Mouse (Mus musculus) heart, embryonic 12.5 days (tissue): ENCODE data around the gene Ripk4. TPM values are rescaled to one million over a fixed set of nuclear protein-coding genes. Genes with fewer than 3 reads are reported as not detected.

ENCODE experiments used
- ATAC-seq: fragments of 200-750 bp; cut with Nextera tagmentation; 2 replicates; pipeline ENCODE4 v1.8.0; 2017; ENCODE audit warnings: moderate TSS enrichment, moderate library complexity; ENCODE audit not compliant: insufficient number of reproducible peaks, low FRiP score
- H3K27ac ChIP-seq: fragments of 300-500 bp; sonication (generic); 2 replicates; pipeline ENCODE4 v1.5.1; 2016; ENCODE audit warnings: mild to moderate bottlenecking, moderate library complexity; ENCODE audit not compliant: poor library complexity, severe bottlenecking
- H3K27me3 ChIP-seq: fragments of 300-500 bp; sonication (generic); replicated peaks from 2 replicates; pipeline ENCODE4 v1.6.1; 2016; ENCODE audit warnings: mild to moderate bottlenecking, moderate library complexity
- H3K36me3 ChIP-seq: fragments of 300-500 bp; sonication (generic); 2 replicates; pipeline ENCODE4 v1.6.1; 2016; ENCODE audit warnings: mild to moderate bottlenecking, moderate library complexity
- H3K4me1 ChIP-seq: fragments of 300-500 bp; sonication (generic); replicated peaks from 2 replicates; pipeline ENCODE4 v1.6.1; 2016; ENCODE audit warnings: mild to moderate bottlenecking
- H3K4me2 ChIP-seq: fragments of 300-500 bp; sonication (generic); 2 replicates; pipeline ENCODE4 v1.6.1; 2016; ENCODE audit warnings: mild to moderate bottlenecking, moderate library complexity
- H3K4me3 ChIP-seq: fragments of 300-500 bp; sonication (generic); 2 replicates; pipeline ENCODE4 v1.5.1; 2016; ENCODE audit warnings: mild to moderate bottlenecking
- H3K9ac ChIP-seq: fragments of 300-500 bp; sonication (generic); 2 replicates; pipeline ENCODE4 v1.6.1; 2016; ENCODE audit warnings: mild to moderate bottlenecking, moderate library complexity
- H3K9me3 ChIP-seq: fragments of 300-500 bp; sonication (generic); replicated peaks from 2 replicates; pipeline ENCODE4 v1.6.1; 2016; ENCODE audit warnings: mild to moderate bottlenecking, moderate library complexity
- WGBS: fragments of 180-500 bp; shearing (Covaris S2); methylation state at CpG from one replicate; pipeline ENCODE4 v1.1.7; 2016; 5-methylcytosine and 5-hydroxymethylcytosine counted together
- polyA plus RNA-seq: library from polyadenylated mRNA; unstranded; fragments of >200 nt; fragmentation: Nextera tagmentation; extraction: Ambion mirVana; gene quantifications from 2 replicates; pipeline ENCODE4 v1.2.1, GENCODE M21; 2016

Gene Ripk4
- 2.3 and 2.7 TPM in 2 replicates for polyA plus RNA-seq

DNA sequence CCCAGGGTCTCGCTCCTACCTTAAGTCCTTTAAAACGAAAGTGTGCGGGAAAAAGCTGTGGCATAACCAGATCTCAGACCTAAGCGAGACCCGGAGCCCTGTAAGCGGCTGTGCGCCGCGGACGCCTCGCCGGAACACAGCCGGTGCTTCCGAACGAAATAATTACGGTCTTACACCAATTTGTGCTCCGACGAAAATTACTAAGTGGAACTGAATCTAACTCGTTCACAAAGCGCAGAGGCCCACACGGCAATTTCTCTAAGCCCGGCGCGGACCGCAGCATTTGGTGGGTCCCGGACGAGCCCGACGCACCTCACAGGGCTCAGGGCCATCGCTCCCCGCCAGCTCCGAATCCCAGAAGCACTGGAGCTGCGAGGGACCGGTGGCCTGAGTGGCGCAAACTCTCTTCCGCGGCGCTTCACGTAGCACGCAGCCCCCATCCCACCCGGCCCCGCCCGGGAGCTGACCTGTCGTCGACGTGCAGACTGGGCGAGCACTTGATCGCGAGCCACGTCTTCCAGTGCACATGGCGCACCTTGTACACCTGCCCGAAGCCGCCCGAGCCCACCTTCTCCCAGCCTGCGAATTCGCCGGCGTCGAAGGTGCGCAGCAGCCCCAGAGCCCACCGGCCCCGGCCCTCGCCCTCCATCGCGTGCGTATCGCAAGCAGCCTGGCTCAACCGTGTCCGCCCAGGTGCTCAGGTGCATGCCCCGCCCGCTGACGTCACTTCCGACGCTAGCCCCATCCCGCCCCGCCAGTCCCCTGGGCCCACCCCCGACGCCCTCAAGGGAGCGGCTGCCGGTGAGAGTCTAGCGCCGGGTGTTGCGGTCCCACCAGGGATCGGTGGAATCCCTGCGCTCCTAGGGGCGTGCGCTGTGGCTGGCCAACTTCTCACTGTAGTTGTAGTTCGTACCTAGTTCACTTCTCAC lies at the start of gene Ripk4:
Gene Ripk4 (minus strand): TSS at position 727 of the 929 bp plus-strand sequence.
- under 1% methylated on average over 88 of the region's 88 CpGs for WGBS
- H3K9ac ChIP-seq = peak within 1 kb of the TSS; percentile 71
- peaks cover 24% of the 10 kb centered on the region for H3K4me1 ChIP-seq
- H3K36me3 ChIP-seq = no peaks in the 10 kb centered on the region
- H3K27ac ChIP-seq = no peak within 1 kb of the TSS
- no peaks in the 10 kb centered on the region for H3K9me3 ChIP-seq
- peak; percentile 73 for ATAC-seq
- peaks cover 30% of the 10 kb centered on the region for H3K27me3 ChIP-seq
- H3K4me2 ChIP-seq = peak within 1 kb of the TSS; percentile 83
- H3K4me3 ChIP-seq = peak within 1 kb of the TSS; percentile 58

DNA sequence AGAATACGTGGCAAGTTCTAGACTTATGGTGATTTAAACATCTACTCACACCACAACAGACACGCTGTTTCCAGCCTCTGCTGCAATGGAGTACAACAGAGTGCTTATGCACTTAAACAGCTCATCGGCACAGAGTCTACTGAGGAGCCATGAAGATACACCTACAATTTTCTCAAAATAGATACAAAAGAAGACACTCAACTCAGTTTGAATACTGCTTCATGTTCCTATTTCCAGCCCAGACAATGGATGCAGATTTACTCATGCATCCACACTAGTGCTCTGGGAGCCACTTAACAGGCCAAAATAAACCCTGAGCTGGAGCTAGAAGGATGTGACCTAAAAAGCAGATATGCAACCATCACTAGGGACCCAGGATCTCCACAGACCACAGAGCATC lies 45.3 kb upstream of the Ripk4 start:
- Histone ChIP-seq H3K9me3 (no peaks in the 10 kb centered on the region), H3K4me2 (no peak overlapping the region), H3K36me3 (peaks cover 94% of the 10 kb centered on the region), H3K27me3 (no peaks in the 10 kb centered on the region), H3K4me1 (no peaks in the 10 kb centered on the region), H3K4me3 (no peak overlapping the region), H3K27ac (no peak overlapping the region), H3K9ac (no peak overlapping the region)
- ATAC-seq = no peak
- 95% methylated on average over 3 of the region's 3 CpGs for WGBS

DNA sequence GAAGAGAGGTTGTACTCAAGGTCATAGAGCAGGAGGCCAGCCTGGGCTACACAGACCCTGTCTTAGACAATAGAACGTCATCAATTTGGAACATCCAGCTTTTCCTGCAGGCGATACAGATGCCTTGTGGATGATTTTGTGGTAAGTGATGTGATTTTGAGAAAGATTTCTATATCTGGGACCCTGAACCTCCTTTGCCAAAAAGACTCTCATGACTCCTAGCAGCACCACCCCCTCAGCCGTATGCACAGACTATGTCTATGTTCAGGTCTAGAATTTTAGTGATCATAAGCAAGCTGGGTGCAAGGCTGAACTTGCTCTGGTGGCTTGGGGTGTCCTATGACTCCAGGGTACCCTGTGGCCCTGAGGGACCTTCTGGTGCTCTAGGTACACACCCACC lies 42.1 kb upstream of the Ripk4 start:
- WGBS = 94% methylated on average over 3 of the region's 3 CpGs
- H3K36me3 ChIP-seq = peaks cover 80% of the 10 kb centered on the region

DNA sequence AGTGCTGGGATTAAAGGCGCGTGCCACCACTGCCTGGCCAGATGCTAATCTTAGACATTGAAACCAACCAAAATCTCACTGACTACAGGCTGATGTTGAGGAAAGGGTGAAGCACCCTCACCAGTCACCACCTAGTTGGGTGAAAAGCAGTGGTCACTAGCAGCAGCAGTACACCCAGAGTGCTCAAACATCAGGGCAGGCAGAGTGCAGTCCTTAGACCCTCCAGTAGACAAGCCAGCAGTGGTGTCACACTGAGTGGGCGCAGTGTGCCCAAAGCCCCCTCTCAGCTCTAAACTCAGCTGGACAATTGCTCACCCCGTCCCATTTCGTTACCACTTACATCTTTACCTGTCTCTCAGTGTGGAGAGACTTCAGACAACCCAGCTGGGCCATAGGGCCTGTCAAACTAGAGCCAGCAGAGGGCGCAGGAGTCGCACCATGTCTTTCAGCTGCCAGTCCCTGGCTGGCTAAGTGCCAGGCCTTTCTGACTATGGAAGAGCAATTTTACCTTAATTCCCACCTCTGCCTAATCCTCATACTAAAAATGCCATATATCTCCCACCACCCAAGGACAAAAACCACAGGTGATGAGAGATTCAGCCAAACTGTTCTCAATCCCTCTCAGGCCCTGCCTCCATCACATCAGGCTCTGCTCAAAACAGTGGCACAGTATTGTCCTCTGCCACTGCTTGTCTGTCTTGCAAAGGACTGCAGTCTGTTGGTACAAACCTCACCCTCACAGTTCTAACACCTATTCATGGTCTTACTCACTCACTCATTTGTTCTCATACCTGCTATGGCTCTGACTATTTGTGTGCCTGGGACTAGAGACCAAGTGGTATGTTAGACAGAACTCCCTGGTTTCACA lies 41.3 kb upstream of the Ripk4 start:
- no peak overlapping the region for H3K4me2 ChIP-seq
- no peaks in the 10 kb centered on the region for H3K4me1 ChIP-seq
- 72% methylated on average over 7 of the region's 7 CpGs for WGBS
- no peak for ATAC-seq
- no peak overlapping the region for H3K4me3 ChIP-seq
- no peaks in the 10 kb centered on the region for H3K27me3 ChIP-seq
- H3K9me3 ChIP-seq = no peaks in the 10 kb centered on the region
- peaks cover 79% of the 10 kb centered on the region for H3K36me3 ChIP-seq
- no peak overlapping the region for H3K9ac ChIP-seq
- H3K27ac ChIP-seq = no peak overlapping the region

More for the DNA sequence above, 42.1 kb upstream of the Ripk4 start:
- Histone ChIP-seq H3K4me2 (no peak overlapping the region), H3K9me3 (no peaks in the 10 kb centered on the region), H3K9ac (no peak overlapping the region), H3K4me3 (no peak overlapping the region), H3K27me3 (no peaks in the 10 kb centered on the region), H3K27ac (no peak overlapping the region), H3K4me1 (no peaks in the 10 kb centered on the region)
- ATAC-seq = no peak

DNA sequence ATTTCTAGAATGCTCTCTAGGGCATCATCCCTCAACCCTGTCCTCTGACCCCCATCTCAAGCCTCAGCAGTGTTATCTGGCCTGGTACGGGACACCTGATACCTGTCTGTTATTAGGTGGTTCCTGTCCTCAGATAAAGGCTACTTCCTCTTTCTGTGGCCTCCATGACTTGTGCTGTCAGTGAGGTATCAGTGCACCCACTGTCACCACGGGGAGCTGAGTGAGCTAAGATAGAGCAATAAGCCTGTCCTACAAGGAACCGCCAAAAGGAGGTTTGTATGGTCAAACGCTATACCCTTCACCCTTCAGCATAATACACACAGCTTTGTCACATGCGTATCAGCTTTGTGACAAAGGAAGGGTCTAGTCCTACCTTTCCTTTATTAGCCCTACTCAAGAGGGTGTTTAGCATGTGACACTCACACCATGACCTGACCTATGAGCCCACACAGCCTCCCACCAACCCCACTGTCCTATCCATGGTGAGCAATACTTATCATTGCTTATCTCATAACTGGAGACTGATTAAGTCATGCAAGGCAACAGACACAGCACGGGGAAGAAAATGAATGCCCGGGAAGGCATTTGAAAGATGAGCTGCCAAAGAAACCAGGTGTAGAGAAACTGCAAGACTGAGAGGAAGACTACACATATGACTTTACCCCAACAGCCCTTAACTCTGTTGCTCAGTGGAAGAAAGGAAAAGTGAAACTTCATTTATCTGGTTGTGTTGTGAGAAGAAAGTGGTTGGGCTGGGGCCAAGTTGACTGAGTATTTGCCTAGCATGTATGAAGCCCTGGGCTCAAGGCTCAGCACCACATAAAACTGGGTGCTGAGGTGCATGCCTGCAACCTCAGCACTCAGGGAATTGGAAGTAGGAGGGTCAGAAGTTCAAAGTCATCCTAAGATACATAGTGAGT lies 34.6 kb upstream of the Ripk4 start:
- no peaks in the 10 kb centered on the region for H3K27me3 ChIP-seq
- WGBS = 65% methylated on average over 7 of the region's 7 CpGs
- H3K9me3 ChIP-seq = no peaks in the 10 kb centered on the region
- peaks cover 74% of the 10 kb centered on the region for H3K36me3 ChIP-seq
- H3K9ac ChIP-seq = no peak overlapping the region
- H3K4me3 ChIP-seq = no peak overlapping the region
- H3K4me1 ChIP-seq = no peaks in the 10 kb centered on the region
- no peak overlapping the region for H3K27ac ChIP-seq
- no peak for ATAC-seq
- no peak overlapping the region for H3K4me2 ChIP-seq

DNA sequence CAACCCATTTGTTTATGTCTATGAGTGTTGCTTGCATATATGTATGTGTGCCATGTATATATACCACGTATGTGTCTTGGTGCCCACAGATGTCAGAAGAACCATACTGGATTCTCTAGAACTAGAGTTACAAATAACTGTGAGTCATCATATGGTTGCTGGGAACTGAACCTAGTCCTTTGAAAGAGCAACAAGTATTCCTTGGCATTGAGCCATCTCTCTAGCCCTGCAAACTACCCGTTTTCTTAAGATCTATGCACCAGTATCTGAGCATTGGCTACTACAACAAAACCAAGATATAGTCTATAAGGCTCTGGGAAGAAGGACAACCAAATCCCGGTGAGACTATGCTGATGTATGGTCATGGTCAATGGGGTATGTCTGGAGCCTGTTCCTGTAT lies 33.6 kb upstream of the Ripk4 start:
- Histone ChIP-seq H3K4me3 (no peak overlapping the region), H3K4me2 (no peak overlapping the region), H3K4me1 (no peaks in the 10 kb centered on the region), H3K36me3 (peaks cover 76% of the 10 kb centered on the region), H3K27me3 (no peaks in the 10 kb centered on the region), H3K9me3 (no peaks in the 10 kb centered on the region), H3K9ac (no peak overlapping the region), H3K27ac (no peak overlapping the region)
- ATAC-seq = no peak
- WGBS = 84% methylated on average over 3 of the region's 3 CpGs

DNA sequence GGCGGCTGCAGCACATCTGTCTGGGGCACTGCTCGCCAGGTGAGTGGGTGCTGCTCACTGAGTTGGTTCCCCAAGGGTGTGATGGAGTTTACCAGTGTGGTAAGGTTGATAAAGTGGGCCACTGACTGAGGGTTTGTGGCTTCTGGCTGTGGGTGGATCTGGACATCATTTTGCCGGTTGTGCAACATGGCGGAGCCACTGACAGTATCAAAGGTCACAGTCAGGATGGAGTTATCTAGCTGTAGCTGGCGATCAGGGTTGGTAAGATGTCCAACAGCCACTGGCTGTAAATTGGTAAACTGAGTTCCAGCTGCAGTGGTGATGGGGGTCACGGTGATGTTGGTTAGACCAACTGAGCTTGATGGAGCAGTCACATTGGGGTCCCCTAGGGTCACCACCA lies 30.7 kb upstream of the Ripk4 start:
- H3K4me2 ChIP-seq = no peak overlapping the region
- peaks cover 56% of the 10 kb centered on the region for H3K36me3 ChIP-seq
- H3K4me3 ChIP-seq = no peak overlapping the region
- H3K27ac ChIP-seq = no peak overlapping the region
- H3K9ac ChIP-seq = no peak overlapping the region
- 90% methylated on average over 6 of the region's 6 CpGs for WGBS
- no peaks in the 10 kb centered on the region for H3K9me3 ChIP-seq
- ATAC-seq = no peak
- H3K4me1 ChIP-seq = no peaks in the 10 kb centered on the region
- H3K27me3 ChIP-seq = no peaks in the 10 kb centered on the region

DNA sequence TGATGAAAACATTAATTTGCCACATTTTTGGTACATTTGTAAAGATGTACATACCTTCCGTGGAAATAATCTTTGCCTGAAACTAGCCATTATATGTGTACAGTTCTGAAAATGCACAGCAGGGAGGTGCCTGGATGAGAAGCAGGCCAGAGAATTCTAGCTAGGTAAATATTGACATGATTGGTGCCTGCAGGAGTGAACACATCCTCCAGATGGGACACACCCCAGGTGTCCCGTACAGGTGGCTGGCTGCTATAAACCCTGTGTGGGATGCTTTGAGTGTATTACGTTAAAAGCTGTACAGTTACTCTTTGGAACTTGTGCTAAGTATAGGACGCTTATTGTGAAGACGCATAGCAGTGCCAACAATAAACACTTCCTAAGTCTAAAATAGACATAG lies 19.5 kb upstream of the Ripk4 start:
- Histone ChIP-seq H3K27ac (no peak overlapping the region), H3K4me2 (no peak overlapping the region), H3K4me3 (no peak overlapping the region), H3K4me1 (peaks cover 4% of the 10 kb centered on the region), H3K9ac (no peak overlapping the region), H3K9me3 (no peaks in the 10 kb centered on the region), H3K27me3 (no peaks in the 10 kb centered on the region), H3K36me3 (no peaks in the 10 kb centered on the region)
- no peak for ATAC-seq
- 76% methylated on average over 5 of the region's 5 CpGs for WGBS

DNA sequence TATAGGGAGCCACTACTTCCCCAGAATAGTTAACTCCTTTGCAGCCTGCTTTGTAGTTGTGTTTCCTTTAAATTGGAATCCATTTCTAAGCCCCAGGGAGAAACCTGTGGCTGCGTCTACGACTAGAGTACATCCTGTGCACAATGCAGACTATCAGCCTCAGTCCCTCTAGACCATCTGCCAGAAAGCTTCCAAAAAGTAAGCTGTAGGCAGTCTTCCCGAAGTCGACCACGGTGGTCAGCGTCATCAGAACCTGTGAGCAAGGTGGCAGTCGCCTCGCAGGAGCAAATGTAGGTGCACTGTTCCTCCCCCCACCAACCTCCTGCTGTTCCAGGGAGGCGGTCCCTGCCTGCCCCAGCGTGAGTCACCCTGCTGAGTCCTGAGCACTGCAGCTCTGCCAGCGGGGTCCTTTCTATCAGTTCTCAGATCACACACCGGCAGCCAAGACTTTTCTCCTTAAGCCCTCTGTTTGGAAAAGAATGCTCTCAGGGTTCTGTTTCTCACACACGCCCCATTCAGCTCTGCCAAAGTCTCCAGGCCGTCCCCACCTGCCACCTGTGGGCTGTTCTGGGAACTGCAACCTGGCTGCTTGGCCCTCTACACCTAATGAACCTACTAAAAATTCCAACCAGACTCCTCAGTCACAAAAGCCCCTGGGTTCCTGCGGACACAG lies 14.9 kb upstream of the Ripk4 start:
- no peaks in the 10 kb centered on the region for H3K4me1 ChIP-seq
- H3K9ac ChIP-seq = no peak overlapping the region
- WGBS = 37% methylated on average over 15 of the region's 15 CpGs
- no peaks in the 10 kb centered on the region for H3K36me3 ChIP-seq
- H3K9me3 ChIP-seq = no peaks in the 10 kb centered on the region
- no peak overlapping the region for H3K27ac ChIP-seq
- ATAC-seq = no peak
- H3K4me2 ChIP-seq = peak overlapping the region; percentile 61
- H3K4me3 ChIP-seq = 0 out of 2 replicates have a peak overlapping the region, but pooled peaks have one; percentile 26
- no peaks in the 10 kb centered on the region for H3K27me3 ChIP-seq

DNA sequence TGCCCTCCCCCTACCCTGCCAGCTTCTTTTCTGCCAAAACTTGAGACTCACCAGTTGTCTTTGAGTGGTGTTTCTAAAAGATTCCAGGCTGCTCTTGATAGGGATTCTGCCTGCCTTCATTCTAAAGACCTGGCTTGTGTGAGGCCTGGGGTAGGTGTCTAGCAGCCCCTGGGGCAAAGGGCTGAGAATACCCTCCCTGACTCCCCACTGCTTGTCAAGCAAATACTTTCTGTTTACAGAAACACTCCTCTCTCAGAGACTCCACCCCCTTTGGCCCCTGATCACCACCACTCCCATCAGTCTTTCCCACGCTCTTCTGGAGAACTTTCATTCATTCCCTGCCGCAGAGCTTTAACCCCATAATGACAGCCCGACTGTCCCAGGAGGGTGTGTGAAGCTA lies 2.9 kb upstream of the Ripk4 start:
- H3K9me3 ChIP-seq = no peaks in the 10 kb centered on the region
- H3K4me1 ChIP-seq = peaks cover 5% of the 10 kb centered on the region; the same call in 1 of the 2 replicates
- H3K27ac ChIP-seq = no peak overlapping the region
- H3K36me3 ChIP-seq = no peaks in the 10 kb centered on the region
- H3K9ac ChIP-seq = no peak overlapping the region
- H3K27me3 ChIP-seq = peaks cover 26% of the 10 kb centered on the region
- 24% methylated on average over 3 of the region's 3 CpGs for WGBS
- H3K4me2 ChIP-seq = no peak overlapping the region
- no peak overlapping the region for H3K4me3 ChIP-seq
- ATAC-seq = 0 out of 2 replicates have a peak, but pooled peaks have one; percentile 22
